Mouse (Mus musculus) hindbrain, embryonic 13.5 days (tissue): ENCODE data around the gene Zdhhc11. TPM values are rescaled to one million over a fixed set of nuclear protein-coding genes. Genes with fewer than 3 reads are reported as not detected.
"Not testable (repeated sequence)": the region's sequence is repeated elsewhere in the genome, so short reads cannot be mapped to it uniquely, and the experiment has no call there.

Experiments
- ATAC-seq: fragments of 200-750 bp; cut with Nextera tagmentation; 2 replicates; pipeline ENCODE4 v1.8.0; 2017; ENCODE audit warnings: moderate TSS enrichment; ENCODE audit not compliant: low FRiP score
- H3K27ac ChIP-seq: fragments of 300-500 bp; sonication (generic); 2 replicates; pipeline ENCODE4 v1.5.1; 2015; ENCODE audit warnings: inconsistent platforms, mild to moderate bottlenecking, moderate library complexity
- H3K27me3 ChIP-seq: fragments of 300-500 bp; sonication (generic); 2 replicates; pipeline ENCODE4 v1.6.1; 2015; ENCODE audit warnings: mild to moderate bottlenecking, inconsistent platforms
- H3K36me3 ChIP-seq: fragments of 300-500 bp; sonication (generic); 2 replicates; pipeline ENCODE4 v1.6.1; 2015; ENCODE audit warnings: mild to moderate bottlenecking, inconsistent platforms
- H3K4me1 ChIP-seq: fragments of 300-500 bp; sonication (generic); replicated peaks from 2 replicates; pipeline ENCODE4 v1.6.1; 2015; ENCODE audit warnings: inconsistent platforms
- H3K4me2 ChIP-seq: fragments of 300-500 bp; sonication (generic); 2 replicates; pipeline ENCODE4 v1.6.1; 2015; ENCODE audit warnings: inconsistent platforms, mild to moderate bottlenecking, moderate library complexity
- H3K4me3 ChIP-seq: fragments of 300-500 bp; sonication (generic); 2 replicates; pipeline ENCODE4 v1.5.1; 2015; ENCODE audit warnings: mild to moderate bottlenecking, inconsistent platforms
- H3K9ac ChIP-seq: fragments of 300-500 bp; sonication (generic); 2 replicates; pipeline ENCODE4 v1.6.1; 2015; ENCODE audit warnings: mild to moderate bottlenecking, inconsistent platforms
- H3K9me3 ChIP-seq: fragments of 300-500 bp; sonication (generic); 2 replicates; pipeline ENCODE4 v1.6.1; 2016; ENCODE audit warnings: inconsistent platforms
- WGBS: fragments of 180-500 bp; shearing (Covaris S2); methylation state at CpG from one replicate; pipeline ENCODE4 v1.1.7; 2015; 5-methylcytosine and 5-hydroxymethylcytosine counted together
- polyA plus RNA-seq: library from polyadenylated mRNA; unstranded; fragments of >200 nt; fragmentation: Nextera tagmentation; extraction: Ambion mirVana; gene quantifications from 2 replicates; pipeline ENCODE4 v1.2.1, GENCODE M21; 2015

Gene Zdhhc11
- polyA plus RNA-seq, 1 experiment from 2014 or later: not detected

- peak; percentile 88 for ATAC-seq
- H3K9ac ChIP-seq: no peak overlapping the region
- WGBS: 41% methylated on average over 12 of the region's 12 CpGs
- no peak overlapping the region for H3K4me3 ChIP-seq
- H3K9me3 ChIP-seq: no peaks in the 10 kb centered on the region
- no peaks in the 10 kb centered on the region for H3K27me3 ChIP-seq
- no peak overlapping the region for H3K4me2 ChIP-seq
- H3K27ac ChIP-seq: no peak overlapping the region
- no peaks in the 10 kb centered on the region for H3K4me1 ChIP-seq
- H3K36me3 ChIP-seq: no peaks in the 10 kb centered on the region
Observed at GRCm38 (mm10) chr13:73970545-73971448, 7.1 kb downstream of the Zdhhc11 start.

DNA sequence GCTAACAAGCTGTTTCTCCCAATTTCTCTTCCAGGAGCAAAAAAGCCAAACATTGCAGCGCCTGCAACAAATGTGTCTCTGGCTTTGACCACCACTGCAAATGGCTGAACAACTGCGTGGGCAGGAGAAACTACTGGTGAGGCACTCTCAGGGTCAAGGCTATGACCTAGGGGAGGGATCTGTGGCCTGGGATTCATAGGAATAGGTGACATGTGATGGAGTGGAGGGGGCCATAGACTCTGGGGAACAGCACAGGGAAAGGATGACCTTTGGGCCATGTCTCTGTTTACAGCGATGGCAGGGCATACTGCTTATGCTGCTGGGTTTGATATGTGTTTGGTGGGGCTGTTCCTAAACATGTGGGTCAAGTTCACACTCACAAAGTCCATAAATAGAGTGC lies 10.9 kb downstream of the Zdhhc11 start:
- H3K9me3 ChIP-seq: no peaks in the 10 kb centered on the region
- ATAC-seq: no peak
- 89% methylated on average over 3 of the region's 3 CpGs for WGBS

GRCm38 (mm10) chr13:73976935-73977334 lies 13.3 kb downstream of the Zdhhc11 start:
- Histone ChIP-seq H3K36me3 (no peaks in the 10 kb centered on the region), H3K4me3 (no peak overlapping the region), H3K9ac (no peak overlapping the region), H3K4me2 (no peak overlapping the region), H3K27me3 (no peaks in the 10 kb centered on the region), H3K27ac (no peak overlapping the region), H3K9me3 (no peaks in the 10 kb centered on the region), H3K4me1 (no peaks in the 10 kb centered on the region)
- no peak for ATAC-seq
- 87% methylated on average over 5 of the region's 5 CpGs for WGBS

More for the DNA sequence above, 10.9 kb downstream of the Zdhhc11 start:
- no peaks in the 10 kb centered on the region for H3K27me3 ChIP-seq
- H3K4me1 ChIP-seq: no peaks in the 10 kb centered on the region
- no peak overlapping the region for H3K9ac ChIP-seq
- no peak overlapping the region for H3K4me2 ChIP-seq
- H3K27ac ChIP-seq: no peak overlapping the region
- H3K36me3 ChIP-seq: no peaks in the 10 kb centered on the region
- H3K4me3 ChIP-seq: no peak overlapping the region

- WGBS: 86% methylated on average over 5 of the region's 5 CpGs
- ATAC-seq: no peak
- Histone ChIP-seq H3K36me3 (no peaks in the 10 kb centered on the region), H3K9me3 (no peaks in the 10 kb centered on the region), H3K4me1 (no peaks in the 10 kb centered on the region), H3K9ac (no peak overlapping the region), H3K4me3 (no peak overlapping the region), H3K27ac (no peak overlapping the region), H3K27me3 (no peaks in the 10 kb centered on the region), H3K4me2 (no peak overlapping the region)
Observed at GRCm38 (mm10) chr13:73990325-73990724, 26.7 kb downstream of the Zdhhc11 start.

- no peaks in the 10 kb centered on the region for H3K27me3 ChIP-seq
- no peak overlapping the region for H3K27ac ChIP-seq
- no peak overlapping the region for H3K4me2 ChIP-seq
- no peaks in the 10 kb centered on the region for H3K9me3 ChIP-seq
- H3K9ac ChIP-seq: no peak overlapping the region
- no peak for ATAC-seq
- no peaks in the 10 kb centered on the region for H3K36me3 ChIP-seq
- H3K4me3 ChIP-seq: no peak overlapping the region
- H3K4me1 ChIP-seq: no peaks in the 10 kb centered on the region
- WGBS: 81% methylated on average over 2 of the region's 2 CpGs
Observed at GRCm38 (mm10) chr13:73990761-73991160, 27.1 kb downstream of the Zdhhc11 start.

DNA sequence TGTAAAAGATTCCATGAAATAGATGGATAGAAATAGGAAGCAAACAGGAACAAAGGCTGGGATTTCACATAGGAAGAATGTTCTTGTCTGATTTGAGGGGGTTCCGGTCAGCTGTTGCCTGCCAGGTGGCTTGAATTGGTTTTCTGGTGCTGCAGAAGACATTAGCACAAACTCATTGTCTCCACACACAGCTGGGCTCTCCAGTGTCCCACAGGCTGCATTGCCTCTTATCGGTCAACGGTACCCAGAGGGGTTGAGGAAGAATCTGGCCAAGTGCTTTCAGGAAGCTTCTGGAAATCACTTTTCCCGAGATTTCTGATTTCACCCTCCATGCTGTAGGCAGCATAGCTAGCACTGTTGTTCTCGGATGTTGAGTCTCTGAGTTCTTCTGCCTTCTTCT lies 27.6 kb downstream of the Zdhhc11 start:
- no peak for ATAC-seq
- no peaks in the 10 kb centered on the region for H3K36me3 ChIP-seq
- H3K4me3 ChIP-seq: no peak overlapping the region
- H3K9me3 ChIP-seq: no peaks in the 10 kb centered on the region
- H3K4me1 ChIP-seq: no peaks in the 10 kb centered on the region
- H3K27ac ChIP-seq: no peak overlapping the region
- H3K9ac ChIP-seq: no peak overlapping the region
- no peak overlapping the region for H3K4me2 ChIP-seq
- 0 out of 2 replicates have a peak, but pooled peaks cover 2% of the 10 kb centered on the region for H3K27me3 ChIP-seq
- 86% methylated on average over 5 of the region's 5 CpGs for WGBS

DNA sequence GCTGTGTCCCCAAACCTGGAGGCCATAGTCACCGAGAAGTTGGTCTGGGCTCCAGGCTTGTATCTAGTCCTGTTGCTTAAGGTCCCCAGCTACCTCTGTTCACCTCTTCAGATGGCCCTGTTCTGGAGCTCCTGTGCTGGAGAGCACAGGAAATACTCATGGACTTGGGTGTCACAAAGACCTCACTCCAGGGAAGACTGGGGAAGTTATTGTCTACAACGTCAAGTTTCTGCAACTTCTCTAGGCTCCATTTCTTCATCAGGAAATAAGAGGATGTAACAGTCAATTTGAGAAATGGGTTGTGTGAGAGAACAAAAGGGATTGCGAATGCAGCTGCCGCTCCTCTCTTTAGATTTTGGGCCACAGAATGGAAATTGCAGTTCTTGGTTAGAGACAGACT lies 32.8 kb downstream of the Zdhhc11 start:
- Histone ChIP-seq H3K4me3 (no peak overlapping the region), H3K9me3 (no peaks in the 10 kb centered on the region), H3K4me1 (no peaks in the 10 kb centered on the region), H3K4me2 (no peak overlapping the region), H3K27ac (no peak overlapping the region), H3K9ac (no peak overlapping the region), H3K36me3 (no peaks in the 10 kb centered on the region), H3K27me3 (0 out of 2 replicates have a peak, but pooled peaks cover 3% of the 10 kb centered on the region)
- 79% methylated on average over 4 of the region's 4 CpGs for WGBS
- no peak for ATAC-seq

GRCm38 (mm10) chr13:74000519-74000918 lies 36.9 kb downstream of the Zdhhc11 start:
- Histone ChIP-seq H3K4me2 (no peak overlapping the region), H3K4me3 (no peak overlapping the region), H3K9me3 (no peaks in the 10 kb centered on the region), H3K27ac (no peak overlapping the region), H3K9ac (no peak overlapping the region), H3K27me3 (peaks cover 5% of the 10 kb centered on the region), H3K4me1 (no peaks in the 10 kb centered on the region), H3K36me3 (no peaks in the 10 kb centered on the region)
- ATAC-seq: no peak

- 82% methylated on average over 6 of the region's 6 CpGs for WGBS
- H3K27ac ChIP-seq: no peak overlapping the region
- H3K27me3 ChIP-seq: peaks cover 10% of the 10 kb centered on the region
- H3K4me1 ChIP-seq: no peaks in the 10 kb centered on the region
- no peak for ATAC-seq
- H3K36me3 ChIP-seq: no peaks in the 10 kb centered on the region
- no peak overlapping the region for H3K4me3 ChIP-seq
- H3K9me3 ChIP-seq: no peaks in the 10 kb centered on the region
- no peak overlapping the region for H3K4me2 ChIP-seq
- no peak overlapping the region for H3K9ac ChIP-seq
Observed at GRCm38 (mm10) chr13:74000961-74001360, 37.3 kb downstream of the Zdhhc11 start.

DNA sequence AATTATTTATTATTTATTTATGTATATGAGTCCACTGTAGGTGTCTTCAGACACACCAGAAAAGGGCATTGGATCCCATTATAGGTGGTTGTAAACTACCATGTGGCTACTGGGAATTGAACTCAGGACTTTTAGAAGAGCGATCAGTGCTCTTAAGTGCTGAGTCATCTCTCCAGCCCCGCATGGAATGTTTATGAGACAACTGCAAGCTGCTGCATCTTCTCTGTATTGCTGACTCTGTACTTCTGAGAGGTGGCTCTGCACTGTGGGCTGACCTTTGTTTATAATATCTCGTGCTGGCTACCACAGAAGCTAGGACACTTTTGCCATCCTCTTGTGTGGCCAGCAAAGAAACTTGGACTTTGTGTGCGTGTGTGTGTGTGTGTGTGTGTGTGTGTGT lies 37.8 kb downstream of the Zdhhc11 start:
- no peak overlapping the region for H3K4me3 ChIP-seq
- no peak overlapping the region for H3K9ac ChIP-seq
- 79% methylated on average over 4 of the region's 4 CpGs for WGBS
- no peak for ATAC-seq
- H3K4me1 ChIP-seq: no peaks in the 10 kb centered on the region
- H3K36me3 ChIP-seq: no peaks in the 10 kb centered on the region
- H3K4me2 ChIP-seq: no peak overlapping the region
- H3K27ac ChIP-seq: no peak overlapping the region
- H3K9me3 ChIP-seq: no peaks in the 10 kb centered on the region
- peaks cover 11% of the 10 kb centered on the region for H3K27me3 ChIP-seq

- H3K36me3 ChIP-seq, H3K27ac ChIP-seq, H3K9ac ChIP-seq, H3K9me3 ChIP-seq, ATAC-seq, H3K4me2 ChIP-seq, H3K4me3 ChIP-seq: not testable (repeated sequence)
- peaks cover 14% of the 10 kb centered on the region for H3K4me1 ChIP-seq
- peaks cover 41% of the 10 kb centered on the region for H3K27me3 ChIP-seq
- 92% methylated on average over 4 of the region's 4 CpGs for WGBS
Observed at GRCm38 (mm10) chr13:74006881-74007280, 43.2 kb downstream of the Zdhhc11 start.

DNA sequence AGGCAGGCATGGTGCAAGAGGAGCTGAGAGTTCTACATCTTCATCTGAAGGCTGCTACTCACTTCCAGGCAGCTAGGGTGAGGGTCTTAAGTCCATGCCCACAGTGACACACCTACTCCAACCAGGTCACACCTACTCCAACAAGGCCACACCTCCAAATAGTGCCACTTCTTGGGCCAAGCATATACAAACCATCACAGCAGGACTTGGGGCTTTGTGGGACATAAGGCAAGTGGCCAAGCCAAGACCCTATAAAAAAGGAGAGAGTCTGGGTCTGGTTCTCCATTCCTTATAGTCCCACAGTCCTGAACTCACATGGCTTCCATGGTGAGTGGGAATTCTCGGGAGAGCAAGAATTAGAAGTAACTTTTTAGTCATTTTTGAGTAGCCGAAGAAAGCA lies 44.6 kb downstream of the Zdhhc11 start:
- H3K27ac ChIP-seq, H3K36me3 ChIP-seq, H3K4me3 ChIP-seq, ATAC-seq, H3K9ac ChIP-seq, H3K9me3 ChIP-seq: not testable (repeated sequence)
- Histone ChIP-seq H3K27me3 (peaks cover 49% of the 10 kb centered on the region), H3K4me2 (peak overlapping the region; percentile 97; the same call in 1 of the 2 replicates), H3K4me1 (peaks cover 14% of the 10 kb centered on the region)
- 86% methylated on average over 2 of the region's 2 CpGs for WGBS
